Mouse (Mus musculus): ENCODE measurements around the gene Itga3.

The Itga3 gene

GRCm38 (mm10) chr11:95006525-95007219 is 69.9 kb downstream of the Itga3 start:
- peak; percentile 58 for DNase-seq (ENCODE audit: extremely low read depth, insufficient read length, low spot score)

- DNase-seq (ENCODE audit: extremely low read depth, insufficient read length, low spot score): no peak
These were observed 70.6 kb downstream of the Itga3 start for GRCm38 (mm10) chr11:95006038-95006437.

- DNase-seq (ENCODE audit: extremely low read depth, insufficient read length, low spot score): no peak
These were observed 71.7 kb downstream of the Itga3 start for GRCm38 (mm10) chr11:95004937-95005198.

GRCm38 (mm10) chr11:95004136-95004936 is 72.3 kb downstream of the Itga3 start:
- DNase-seq (ENCODE audit: extremely low read depth, insufficient read length, low spot score): peak; percentile 54

GRCm38 (mm10) chr11:95002705-95003104 is 73.9 kb downstream of the Itga3 start:
- DNase-seq (ENCODE audit: extremely low read depth, insufficient read length, low spot score): no peak

- no peak for DNase-seq (ENCODE audit: extremely low read depth, insufficient read length, low spot score)
These were observed 74.8 kb downstream of the Itga3 start for GRCm38 (mm10) chr11:95001584-95002347.

- peak; percentile 66 for DNase-seq (ENCODE audit: extremely low read depth, insufficient read length, low spot score)
These were observed 75.5 kb downstream of the Itga3 start for GRCm38 (mm10) chr11:95001058-95001457.

GRCm38 (mm10) chr11:95000548-95000947 is 76.1 kb downstream of the Itga3 start:
- no peak for DNase-seq (ENCODE audit: extremely low read depth, insufficient read length, low spot score)

GRCm38 (mm10) chr11:95000128-95000527 is 76.5 kb downstream of the Itga3 start:
- DNase-seq (ENCODE audit: extremely low read depth, insufficient read length, low spot score): no peak

- DNase-seq (ENCODE audit: extremely low read depth, insufficient read length, low spot score): no peak
These were observed 78.5 kb downstream of the Itga3 start for GRCm38 (mm10) chr11:94998041-94998531.

- DNase-seq (ENCODE audit: extremely low read depth, insufficient read length, low spot score): no peak
These were observed 79.0 kb downstream of the Itga3 start for GRCm38 (mm10) chr11:94997596-94997995.

- no peak for DNase-seq (ENCODE audit: extremely low read depth, insufficient read length, low spot score)
These were observed 79.6 kb downstream of the Itga3 start for GRCm38 (mm10) chr11:94996984-94997383.

- DNase-seq (ENCODE audit: extremely low read depth, insufficient read length, low spot score): no peak
These were observed 80.5 kb downstream of the Itga3 start for GRCm38 (mm10) chr11:94996101-94996500.

- DNase-seq (ENCODE audit: extremely low read depth, insufficient read length, low spot score): no peak
These were observed 81.4 kb downstream of the Itga3 start for GRCm38 (mm10) chr11:94994947-94995772.

Data from 3134 (cell line).